Mouse (Mus musculus): Measurements from ENCODE around the gene Nudc. TPM values are rescaled to one million over a fixed set of nuclear protein-coding genes. Genes with fewer than 3 reads are reported as not detected.
"Not testable (repeated sequence)": the region's sequence is repeated elsewhere in the genome, so short reads cannot be mapped to it uniquely, and the experiment has no call there.

Nudc gene
- total and polyA plus RNA-seq, 2 experiments from 2014 or later, result 115 to 262 TPM

DNA sequence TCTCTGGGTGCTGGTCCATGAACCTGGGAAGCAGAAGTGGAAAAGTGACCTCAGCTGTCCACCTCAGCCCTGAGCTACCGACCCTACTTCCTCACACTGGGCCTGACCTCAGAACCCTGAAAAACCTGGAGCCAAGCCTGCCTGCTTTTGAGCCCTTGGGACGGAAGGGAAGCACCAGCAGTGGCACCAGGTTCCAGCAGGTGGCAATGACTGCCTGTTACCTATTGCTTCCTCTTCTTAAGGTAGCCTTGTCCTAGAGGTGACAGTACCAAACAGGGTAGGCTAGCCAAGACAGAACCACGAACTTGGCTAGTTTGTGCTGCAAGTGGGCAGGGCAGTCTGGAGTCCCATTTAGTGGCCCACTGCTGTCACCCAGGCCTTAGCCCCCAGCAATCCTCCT lies 13.0 kb downstream of the Nudc start:
- Histone ChIP-seq H3K27me3 (ENCODE audit: insufficient read depth, low read length) (no peaks in the 10 kb centered on the region), H3K27ac (ENCODE audit: low read depth, low read length) (no peak overlapping the region), H3K4me3 (ENCODE audit: low read depth, low read length) (no peak overlapping the region), H3K4me2 (ENCODE audit: low read depth) (no peak overlapping the region), H3K9me3 (ENCODE audit: low read length) (no peaks in the 10 kb centered on the region), H3K36me3 (ENCODE audit: insufficient read depth) (peaks cover 67% of the 10 kb centered on the region), H3K4me1 (ENCODE audit: insufficient read depth) (no peaks in the 10 kb centered on the region), H3K9ac (no peak overlapping the region)
- ATAC-seq, result no peak
- WGBS, result 91% methylated on average over 3 of the region's 3 CpGs
- no peak for DNase-seq
- TF ChIP-seq CTCF (IDR thresholded peaks at IDR 0.05; ENCODE audit: low read depth), result no peak

DNA sequence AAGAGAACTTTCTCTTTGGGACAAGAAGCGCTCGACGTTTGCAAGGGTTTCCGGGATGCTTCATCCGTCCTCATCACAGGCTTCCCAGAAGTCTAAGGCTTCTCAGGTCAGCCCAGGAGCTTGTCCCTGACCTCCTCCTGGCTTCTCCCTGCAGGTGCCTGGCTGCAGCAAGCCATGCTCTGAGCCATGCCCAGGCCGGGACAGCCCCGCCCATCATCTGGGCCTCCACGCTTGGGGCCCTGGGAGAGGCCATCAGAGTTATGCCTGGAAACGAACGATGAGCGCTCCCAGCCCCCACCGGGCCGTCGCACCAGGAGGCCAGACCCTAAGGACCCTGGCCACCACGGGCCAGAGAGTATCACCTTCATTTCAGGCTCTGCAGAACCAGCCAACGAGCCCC lies 18.0 kb downstream of the Nudc start:
- DNase-seq, result no peak
- TF ChIP-seq CTCF (IDR thresholded peaks at IDR 0.05; ENCODE audit: low read depth), result no peak
- H3K27ac ChIP-seq (ENCODE audit: low read depth, low read length), result no peak overlapping the region
- peaks cover 36% of the 10 kb centered on the region for H3K36me3 ChIP-seq (ENCODE audit: insufficient read depth)
- H3K27me3 ChIP-seq (ENCODE audit: insufficient read depth, low read length), result no peaks in the 10 kb centered on the region
- no peak for ATAC-seq
- H3K4me1 ChIP-seq (ENCODE audit: insufficient read depth), result no peaks in the 10 kb centered on the region
- H3K4me3 ChIP-seq (ENCODE audit: low read depth, low read length), result no peak overlapping the region
- H3K9ac ChIP-seq, result no peak overlapping the region
- 73% methylated on average over 16 of the region's 16 CpGs for WGBS
- H3K9me3 ChIP-seq (ENCODE audit: low read length), result no peaks in the 10 kb centered on the region
- no peak overlapping the region for H3K4me2 ChIP-seq (ENCODE audit: low read depth)

DNA sequence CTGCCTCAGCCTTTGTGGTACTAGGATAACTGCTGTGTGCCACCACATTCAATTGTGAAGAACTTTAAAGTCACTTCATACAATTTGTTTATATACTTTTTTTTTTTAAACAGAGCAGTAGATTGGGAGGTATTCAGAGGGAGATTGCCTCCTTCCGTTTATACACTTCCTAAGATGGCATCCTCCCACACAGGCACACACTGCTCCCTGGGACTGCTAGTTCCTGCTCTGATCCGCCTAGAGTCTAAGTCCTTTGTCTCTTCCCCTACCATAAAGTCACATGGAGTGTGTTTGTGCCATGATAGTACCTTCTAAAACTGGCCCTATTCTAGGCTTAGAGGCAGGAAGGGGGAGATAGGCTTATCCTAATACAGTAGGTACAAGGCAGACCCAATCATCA lies 24.3 kb downstream of the Nudc start:
- Histone ChIP-seq H3K4me2 (ENCODE audit: low read depth) (no peak overlapping the region), H3K9ac (no peak overlapping the region), H3K9me3 (ENCODE audit: low read length) (no peaks in the 10 kb centered on the region), H3K27ac (ENCODE audit: low read depth, low read length) (no peak overlapping the region), H3K36me3 (ENCODE audit: insufficient read depth) (no peaks in the 10 kb centered on the region), H3K4me3 (ENCODE audit: low read depth, low read length) (no peak overlapping the region), H3K4me1 (ENCODE audit: insufficient read depth) (no peaks in the 10 kb centered on the region), H3K27me3 (ENCODE audit: insufficient read depth, low read length) (peaks cover 36% of the 10 kb centered on the region)
- 65% methylated on average over 2 of the region's 2 CpGs for WGBS
- no peak for TF ChIP-seq CTCF (IDR thresholded peaks at IDR 0.05; ENCODE audit: low read depth)
- ATAC-seq (no peak), DNase-seq (no peak)

DNA sequence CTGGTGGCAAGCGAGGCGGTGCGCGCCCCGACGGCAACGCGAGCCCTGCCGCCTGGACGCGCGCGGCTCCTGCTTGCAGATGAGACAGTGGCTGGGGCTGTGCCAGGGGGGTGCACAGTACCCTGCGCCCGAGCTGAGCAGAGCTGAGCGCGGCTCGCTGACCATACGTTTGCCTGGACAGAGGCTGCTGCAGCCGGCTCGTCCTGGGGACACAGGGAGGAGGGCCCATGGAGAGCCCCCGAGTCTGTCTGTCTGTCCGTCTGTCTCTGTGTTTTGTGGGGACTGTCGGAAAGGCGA lies 26.5 kb downstream of the Nudc start:
- H3K27ac ChIP-seq (ENCODE audit: low read depth, low read length), result no peak overlapping the region
- peaks cover 36% of the 10 kb centered on the region for H3K27me3 ChIP-seq (ENCODE audit: insufficient read depth, low read length)
- 5% methylated on average over 25 of the region's 25 CpGs for WGBS
- H3K9ac ChIP-seq, result no peak overlapping the region
- no peaks in the 10 kb centered on the region for H3K4me1 ChIP-seq (ENCODE audit: insufficient read depth)
- peak overlapping the region; percentile 27 for H3K4me2 ChIP-seq (ENCODE audit: low read depth)
- no peak for ATAC-seq
- H3K36me3 ChIP-seq (ENCODE audit: insufficient read depth), result no peaks in the 10 kb centered on the region
- TF ChIP-seq CTCF (IDR thresholded peaks at IDR 0.05; ENCODE audit: low read depth), result no peak
- H3K9me3 ChIP-seq (ENCODE audit: low read length), result no peaks in the 10 kb centered on the region
- peak overlapping the region; percentile 24 for H3K4me3 ChIP-seq (ENCODE audit: low read depth, low read length)
- DNase-seq, result no peak

DNA sequence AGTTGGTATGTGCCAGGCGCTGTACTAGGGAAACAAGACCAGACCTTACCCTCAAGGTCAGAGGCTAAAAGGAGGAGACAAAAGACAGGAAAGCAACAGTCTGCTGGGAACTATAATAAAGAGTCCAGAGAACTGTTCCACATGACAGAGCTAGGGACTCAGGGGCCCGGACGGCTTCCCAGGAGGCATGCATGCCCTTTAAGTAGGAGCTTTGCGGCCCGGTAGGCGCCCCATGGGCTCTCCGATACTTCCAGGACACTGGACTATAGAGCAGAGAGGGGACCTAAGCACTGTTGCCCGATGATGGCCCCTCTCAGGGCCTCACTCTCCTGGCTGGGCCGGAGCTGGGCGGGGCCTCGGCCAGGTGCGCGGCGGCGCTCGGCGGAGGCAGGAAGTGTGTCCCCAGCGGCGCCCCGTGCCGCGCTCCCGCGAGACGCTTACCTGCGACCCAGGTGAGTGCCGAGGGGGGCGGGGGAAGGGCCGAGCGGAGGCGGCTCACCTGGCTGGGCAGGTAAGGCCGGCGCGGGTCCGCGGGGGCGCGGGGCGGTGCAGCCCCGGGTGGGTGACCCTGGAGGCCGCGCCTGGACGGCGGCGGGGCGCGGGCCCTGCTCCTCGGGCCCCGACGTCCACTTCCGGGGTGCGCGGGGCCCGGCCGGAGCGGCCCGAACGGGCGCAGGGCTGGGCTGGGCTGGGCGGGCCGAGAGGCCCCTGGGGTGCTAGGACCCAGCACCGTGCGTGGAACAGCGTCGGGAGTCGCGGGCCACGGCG lies 27.0 kb downstream of the Nudc start, which contains the start of gene Kdf1:
Kdf1 (plus strand) TSS at position 363 of the 768 bp plus-strand sequence.
- WGBS, result 5% methylated on average over 54 of the region's 69 CpGs
- ATAC-seq (no peak), DNase-seq (no peak)
- H3K4me3 ChIP-seq (ENCODE audit: low read depth, low read length), result peak within 1 kb of the TSS; percentile 24
- H3K9me3 ChIP-seq (ENCODE audit: low read length), result no peaks in the 10 kb centered on the region
- peak within 1 kb of the TSS; percentile 27 for H3K4me2 ChIP-seq (ENCODE audit: low read depth)
- no peak within 1 kb of the TSS for H3K27ac ChIP-seq (ENCODE audit: low read depth, low read length)
- no peaks in the 10 kb centered on the region for H3K4me1 ChIP-seq (ENCODE audit: insufficient read depth)
- no peaks in the 10 kb centered on the region for H3K36me3 ChIP-seq (ENCODE audit: insufficient read depth)
- H3K27me3 ChIP-seq (ENCODE audit: insufficient read depth, low read length), result peaks cover 36% of the 10 kb centered on the region
- H3K9ac ChIP-seq, result no peak within 1 kb of the TSS
- TF ChIP-seq CTCF (IDR thresholded peaks at IDR 0.05; ENCODE audit: low read depth), result no peak

DNA sequence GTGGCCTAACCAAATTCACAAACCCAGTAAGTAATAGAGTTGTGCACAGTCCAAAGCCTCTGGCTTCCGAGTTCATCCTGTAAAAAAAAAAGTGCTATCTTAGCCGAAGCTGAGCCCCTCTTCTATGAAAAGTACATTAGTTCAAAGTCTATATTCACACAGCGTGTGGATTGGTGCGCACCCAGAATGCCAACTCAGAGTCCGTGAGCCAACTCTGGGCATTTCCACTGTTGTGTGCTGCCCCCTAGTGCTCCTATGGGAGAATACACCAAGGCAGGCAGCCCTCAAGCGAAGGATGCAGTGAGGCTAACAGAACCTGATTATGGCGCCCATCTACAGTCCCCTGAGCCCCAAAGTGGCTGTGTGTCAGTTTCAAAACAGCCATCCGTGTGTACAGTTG lies 32.8 kb downstream of the Nudc start:
- TF ChIP-seq CTCF (IDR thresholded peaks at IDR 0.05; ENCODE audit: low read depth), result peak; percentile 91
- Histone ChIP-seq H3K36me3 (ENCODE audit: insufficient read depth) (no peaks in the 10 kb centered on the region), H3K27ac (ENCODE audit: low read depth, low read length) (no peak overlapping the region), H3K9ac (no peak overlapping the region), H3K4me1 (ENCODE audit: insufficient read depth) (no peaks in the 10 kb centered on the region), H3K4me2 (ENCODE audit: low read depth) (no peak overlapping the region), H3K27me3 (ENCODE audit: insufficient read depth, low read length) (peaks cover 10% of the 10 kb centered on the region; the same call in 1 of the 2 replicates), H3K4me3 (ENCODE audit: low read depth, low read length) (no peak overlapping the region), H3K9me3 (ENCODE audit: low read length) (no peaks in the 10 kb centered on the region)
- DNase-seq (peak; percentile 86), ATAC-seq (peak; percentile 56)
- 9% methylated on average over 8 of the region's 8 CpGs for WGBS

DNA sequence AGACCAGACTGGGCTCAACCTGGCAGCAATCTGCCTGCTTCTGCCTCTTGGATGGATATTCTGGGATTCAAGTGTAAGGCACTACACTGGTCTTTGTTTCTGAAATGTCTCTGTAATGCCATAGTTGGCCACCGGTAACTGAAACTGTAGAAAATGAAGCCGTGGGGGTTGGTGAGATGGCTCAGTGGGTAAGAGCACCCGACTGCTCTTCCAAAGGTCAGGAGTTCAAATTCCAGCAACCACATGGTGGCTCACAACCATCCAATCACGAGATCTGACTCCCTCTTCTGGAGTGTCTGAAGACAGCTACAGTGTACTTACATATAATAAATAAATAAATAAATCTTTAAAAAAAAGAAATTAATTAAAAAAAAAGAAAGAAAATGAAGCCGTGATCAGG lies 33.3 kb downstream of the Nudc start:
- WGBS, result 53% methylated on average over 4 of the region's 5 CpGs
- DNase-seq; H3K4me2 ChIP-seq (ENCODE audit: low read depth); H3K9me3 ChIP-seq (ENCODE audit: low read length); H3K27ac ChIP-seq (ENCODE audit: low read depth, low read length); H3K9ac ChIP-seq; H3K4me1 ChIP-seq (ENCODE audit: insufficient read depth); ATAC-seq; H3K27me3 ChIP-seq (ENCODE audit: insufficient read depth, low read length); H3K4me3 ChIP-seq (ENCODE audit: low read depth, low read length); H3K36me3 ChIP-seq (ENCODE audit: insufficient read depth): not testable (repeated sequence)
